Mouse (Mus musculus): ENCODE measurements around the gene Fkbp3.

Gene Fkbp3

GRCm38 (mm10) chr12:65035839-65036189, 38.0 kb downstream of the Fkbp3 start:
- DNase-seq (ENCODE audit: low spot score in 2 of 2), result no peak

- no peak for DNase-seq (ENCODE audit: low spot score in 2 of 2)
Observed at GRCm38 (mm10) chr12:65022842-65023241, 51.0 kb downstream of the Fkbp3 start.

Measured in right cerebral cortex, postnatal 10 days (tissue).